Comparison of ENCODE assay signal across 20 mouse cellular contexts in the genomic region with DNA sequence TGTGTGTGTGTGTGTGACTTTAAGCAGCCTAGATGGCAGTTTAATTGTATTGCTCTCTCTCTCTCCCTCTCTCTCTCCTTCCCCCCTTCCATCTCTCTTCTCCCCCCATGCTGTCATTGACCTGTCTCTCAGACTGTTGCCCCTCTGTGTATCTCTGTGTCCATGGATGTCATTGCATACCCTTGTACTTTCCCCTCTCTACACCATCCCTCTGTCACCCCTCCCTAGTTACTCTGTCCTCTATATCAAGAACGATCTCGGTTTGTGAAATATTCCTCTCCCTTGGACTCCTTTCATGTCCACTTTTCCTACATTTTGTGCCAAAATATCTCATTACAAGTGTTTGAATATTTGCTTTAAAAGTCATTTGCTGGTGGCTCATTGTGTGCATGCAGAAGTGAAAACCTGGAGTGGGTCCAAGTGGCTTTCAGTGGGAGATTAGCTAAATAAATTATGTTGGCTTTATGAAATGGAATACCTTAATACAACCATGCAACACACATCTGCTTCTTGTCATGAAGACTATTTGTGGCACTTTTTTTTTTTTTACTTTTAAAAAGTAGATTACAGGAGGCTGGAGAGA. TPM values are rescaled to one million over a fixed set of nuclear protein-coding genes. Genes with fewer than 3 reads are reported as not detected.
DNase-seq lines count a peak whose midpoint lies in the region; ATAC-seq and TF ChIP-seq lines count a peak whose summit lies in the region.
"Had no signal": no experiment of that assay in that cellular context is flagged by ENCODE, and none has a peak within 500 bp of the region (broad histone marks: within the 10 kb centered on the region; RNA-seq: fewer than 3 reads in every experiment).

No protein-coding gene starts in this region.

- WGBS in hindbrain, postnatal 0 days = 75% methylated on average over 2 of the region's 2 CpGs
- 81% methylated on average over 2 of the region's 2 CpGs for WGBS in hindbrain, embryonic 16.5 days
- WGBS in spleen, adult 2 months = 85% methylated on average over 2 of the region's 2 CpGs

- H3K9me3 ChIP-seq in hindbrain, postnatal 0 days (ENCODE audit: low read length) = no peaks in the 10 kb centered on the region
- no peaks in the 10 kb centered on the region for H3K9me3 ChIP-seq in hindbrain, embryonic 16.5 days (ENCODE audit: control insufficient read depth, low read length)
- H3K9me3 ChIP-seq: heart, embryonic 15.5 days; midbrain, embryonic 10.5 days had no signal

- H3K4me3 ChIP-seq in hindbrain, postnatal 0 days (ENCODE audit: low read length) = no peak overlapping the region
- H3K4me3 ChIP-seq in hindbrain, embryonic 16.5 days (ENCODE audit: low read length) = no peak overlapping the region
- no peak overlapping the region for H3K4me3 ChIP-seq in spleen, adult 2 months (ENCODE audit: extremely low read depth, insufficient read depth, insufficient read length)
- no peak overlapping the region for H3K4me3 ChIP-seq in embryonic fibroblast, embryonic 13.5 days (ENCODE audit: insufficient read depth, low read length)
- H3K4me3 ChIP-seq: heart, embryonic 15.5 days; midbrain, embryonic 10.5 days; myocyte had no signal

- no peaks in the 10 kb centered on the region for H3K27me3 ChIP-seq in hindbrain, postnatal 0 days (ENCODE audit: insufficient read depth, low read length)
- H3K27me3 ChIP-seq in hindbrain, embryonic 16.5 days (replicated peaks; ENCODE audit: control insufficient read depth, insufficient read depth, low read length) = no peaks in the 10 kb centered on the region
- no peaks in the 10 kb centered on the region for H3K27me3 ChIP-seq in spleen, adult 2 months (ENCODE audit: control insufficient read depth, insufficient read depth, low read length)
- H3K27me3 ChIP-seq: heart, embryonic 15.5 days had no signal

- TF ChIP-seq CTCF in hindbrain, postnatal 0 days (IDR thresholded peaks at IDR 0.05; ENCODE audit: low read depth) = no peak
- TF ChIP-seq CTCF in spleen, adult 2 months (IDR thresholded peaks at IDR 0.05; ENCODE audit: extremely low read depth, insufficient read depth, insufficient read length, insufficient replicate concordance) = no peak
- TF ChIP-seq CTCF in embryonic fibroblast, embryonic 13.5 days (IDR thresholded peaks at IDR 0.05; ENCODE audit: borderline replicate concordance, insufficient read depth, low read length) = no peak

- DNase-seq in hindbrain, postnatal 0 days (ENCODE audit: low spot score) = peak; percentile 16
- no peak for DNase-seq in spleen, adult 2 months (ENCODE audit: low read depth in 1 of 2, low spot score in 2 of 2)
- DNase-seq in spleen, adult 12 weeks (ENCODE audit: low spot score) = no peak
- DNase-seq in yolk sac, embryonic 10.5 days (ENCODE audit: low spot score) = no peak
- no peak for DNase-seq in layer of hippocampus, adult 9-11 months
- DNase-seq: adrenal gland, adult 2 months; cerebellum, adult 11 months; forebrain, postnatal 0 days; heart, adult 18-20 months; kidney, adult 9 months; kidney, postnatal 4 days; liver had no signal

- no peak overlapping the region for H3K9ac ChIP-seq in hindbrain, postnatal 0 days (replicated peaks; ENCODE audit: low read length)
- no peak overlapping the region for H3K9ac ChIP-seq in hindbrain, embryonic 16.5 days (ENCODE audit: low read depth, low read length)
- H3K9ac ChIP-seq: forebrain, postnatal 0 days; heart, embryonic 15.5 days had no signal

- TF ChIP-seq POLR2A in spleen, adult 2 months (IDR thresholded peaks at IDR 0.05; ENCODE audit: low read depth, low read length) = no peak
- TF ChIP-seq POLR2A in embryonic fibroblast, embryonic 13.5 days (IDR thresholded peaks at IDR 0.05; ENCODE audit: low read depth, low read length) = no peak

- H3K4me2 ChIP-seq in hindbrain, postnatal 0 days (ENCODE audit: low read depth, low read length) = no peak overlapping the region
- H3K4me2 ChIP-seq in hindbrain, embryonic 16.5 days (ENCODE audit: low read length) = no peak overlapping the region
- H3K4me2 ChIP-seq: heart, embryonic 15.5 days had no signal

- H3K4me1 ChIP-seq in hindbrain, postnatal 0 days (ENCODE audit: insufficient read depth, low read length) = no peaks in the 10 kb centered on the region
- no peaks in the 10 kb centered on the region for H3K4me1 ChIP-seq in hindbrain, embryonic 16.5 days (ENCODE audit: control insufficient read depth, insufficient read depth, low read depth, low read length)
- H3K4me1 ChIP-seq in spleen, adult 2 months (ENCODE audit: control insufficient read depth, insufficient read depth, insufficient read length) = peaks cover 20% of the 10 kb centered on the region
- peaks cover 6% of the 10 kb centered on the region; the same call in 1 of the 2 replicates for H3K4me1 ChIP-seq in embryonic fibroblast, embryonic 13.5 days (ENCODE audit: control insufficient read depth, insufficient read depth, low read length)
- H3K4me1 ChIP-seq: heart, embryonic 15.5 days; midbrain, embryonic 10.5 days had no signal

- no peak overlapping the region for H3K27ac ChIP-seq in hindbrain, postnatal 0 days
- no peak overlapping the region for H3K27ac ChIP-seq in hindbrain, embryonic 16.5 days (ENCODE audit: low read depth, low read length)
- peak overlapping the region; percentile 64 for H3K27ac ChIP-seq in spleen, adult 2 months (ENCODE audit: insufficient read depth, low read length)
- peak overlapping the region; percentile 44; the same call in 1 of the 2 replicates for H3K27ac ChIP-seq in embryonic fibroblast, embryonic 13.5 days (ENCODE audit: insufficient read depth, low read length)
- H3K27ac ChIP-seq: heart, embryonic 15.5 days; midbrain, embryonic 10.5 days had no signal

- no peaks in the 10 kb centered on the region for H3K36me3 ChIP-seq in hindbrain, postnatal 0 days (ENCODE audit: insufficient read depth, low read length)
- H3K36me3 ChIP-seq in hindbrain, embryonic 16.5 days (ENCODE audit: control insufficient read depth, insufficient read depth, low read length) = no peaks in the 10 kb centered on the region
- H3K36me3 ChIP-seq in spleen, adult 2 months (ENCODE audit: control insufficient read depth, insufficient read depth, low read length) = no peaks in the 10 kb centered on the region
- H3K36me3 ChIP-seq: heart, embryonic 15.5 days; midbrain, embryonic 10.5 days had no signal

- ATAC-seq in hindbrain, postnatal 0 days = no peak
- ATAC-seq in hindbrain, embryonic 16.5 days = no peak
- ATAC-seq: forebrain, postnatal 0 days had no signal

RNA-seq across cellular contexts. Expression of a gene that starts 18.6 kb away (rescaled TPM):
- total RNA-seq in hindbrain, postnatal 0 days (2014; rRNA removed) = 95.3 and 109 TPM in 2 replicates
- 62.1 and 66.5 TPM in 2 replicates for polyA plus RNA-seq in hindbrain, postnatal 0 days (2015; fragmentation: Nextera tagmentation; extraction: Ambion mirVana)
- polyA plus RNA-seq in hindbrain, embryonic 16.5 days (2015; fragmentation: Nextera tagmentation; extraction: Ambion mirVana) = 56.8 and 70.8 TPM in 2 replicates
- 12.8 and 24.8 TPM in 2 replicates for polyA plus RNA-seq in spleen, adult 2 months (2012; rRNA removed)
- polyA plus RNA-seq in embryonic fibroblast, embryonic 13.5 days (2011; ENCODE audit: insufficient read length, low read depth, missing spikeins) = 219 and 312 TPM in 2 replicates

RNA-seq across cellular contexts. Expression of a gene that starts 54.9 kb away (rescaled TPM):
- total RNA-seq in hindbrain, postnatal 0 days (2014; rRNA removed) = not detected in 2 replicates
- polyA plus RNA-seq in hindbrain, postnatal 0 days (2015; fragmentation: Nextera tagmentation; extraction: Ambion mirVana) = 12.8 and 14.8 TPM in 2 replicates
- polyA plus RNA-seq in hindbrain, embryonic 16.5 days (2015; fragmentation: Nextera tagmentation; extraction: Ambion mirVana) = 18.0 and 22.1 TPM in 2 replicates
- polyA plus RNA-seq in spleen, adult 2 months (2012; rRNA removed) = 0.48 TPM in 1 of 2 replicates, not detected in the other
- 14.7 and 15.7 TPM in 2 replicates for polyA plus RNA-seq in embryonic fibroblast, embryonic 13.5 days (2011; ENCODE audit: insufficient read length, low read depth, missing spikeins)
- total RNA-seq: forebrain, postnatal 0 days; neutrophil, adult 5-6 weeks had no signal
- polyA plus RNA-seq: adrenal gland, adult 2 months; C2C12; cortical plate, adult 2 months; myocyte had no signal

Comparison
In these comparisons a context has a peak if more than half of its experiments do, and no peak if none do; other contexts are left out.
1. H3K27ac ChIP-seq: peak in spleen, adult 2 months (single experiment) and embryonic fibroblast, embryonic 13.5 days (single experiment); none in hindbrain, postnatal 0 days (single experiment) and hindbrain, embryonic 16.5 days (single experiment).